Mouse (Mus musculus) right cerebral cortex, postnatal 10 days (tissue): ENCODE data around the gene Sprtn.

Experiments used
- DNase-seq, 2 experiments: peaks; one replicate each; pipeline ENCODE4 v3.0.0; 2021; ENCODE audit warnings: low spot score in 2 of 2

The Sprtn gene

DNA sequence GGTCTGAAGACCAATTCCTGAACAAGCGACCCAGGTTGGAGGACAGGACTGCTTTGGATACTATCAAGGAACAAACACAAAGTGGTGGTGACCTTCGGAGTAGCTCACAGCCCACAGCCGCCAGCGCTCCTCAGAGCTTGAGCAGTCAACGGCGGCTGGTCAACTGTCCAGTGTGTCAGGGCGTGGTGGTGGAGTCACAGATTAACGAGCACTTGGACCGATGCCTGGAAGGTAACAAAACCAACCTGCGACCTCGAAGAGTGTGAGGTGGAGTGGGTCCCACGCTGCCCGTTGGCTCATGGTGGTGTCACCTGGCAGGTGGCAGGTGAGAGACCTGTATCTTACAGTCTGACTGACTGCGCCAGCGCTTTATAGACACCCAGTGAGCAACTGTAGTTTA lies 5.5 kb downstream of the Sprtn start:
- DNase-seq: peak in 1 of 2 experiments; percentile 36

DNA sequence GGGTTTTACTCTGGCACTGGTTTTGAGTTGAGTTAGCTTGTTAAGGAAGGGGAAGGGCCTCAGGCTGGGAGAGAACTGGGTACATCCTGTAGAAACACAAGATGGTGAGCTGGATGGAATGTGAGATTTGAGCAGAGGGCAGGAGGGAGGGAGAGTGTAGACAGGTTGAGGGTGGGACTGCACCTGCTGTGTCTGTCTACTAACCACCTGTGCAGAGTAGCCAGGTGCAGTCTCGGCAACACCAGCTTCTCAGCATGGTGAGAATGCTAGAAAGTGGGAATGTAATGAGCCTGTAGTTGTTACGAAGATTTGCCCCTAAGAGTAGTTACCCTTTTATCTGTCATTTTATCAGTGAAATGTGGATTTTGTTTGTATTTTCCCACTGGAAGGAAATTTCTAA lies 7.8 kb downstream of the Sprtn start:
- no peak for DNase-seq

DNA sequence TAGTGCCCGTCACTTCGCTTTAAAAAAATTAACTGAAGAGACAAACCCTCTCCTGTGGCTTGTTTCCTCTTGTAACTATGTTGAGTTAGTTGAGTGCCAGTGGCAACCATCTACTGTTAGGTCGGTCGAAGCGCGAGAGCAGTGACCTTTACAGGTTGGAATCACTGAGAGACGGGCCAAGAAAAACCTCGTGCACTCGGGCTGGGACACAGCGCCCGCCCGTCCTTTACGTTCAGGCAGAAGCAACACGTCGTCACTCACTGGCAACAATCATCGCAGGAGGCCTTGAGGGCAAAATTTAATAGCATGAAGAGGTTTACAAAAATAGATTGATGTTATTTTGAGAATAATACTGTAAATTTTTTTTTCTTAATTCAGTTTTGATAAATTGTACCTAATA lies 12.2 kb downstream of the Sprtn start:
- DNase-seq: no peak

DNA sequence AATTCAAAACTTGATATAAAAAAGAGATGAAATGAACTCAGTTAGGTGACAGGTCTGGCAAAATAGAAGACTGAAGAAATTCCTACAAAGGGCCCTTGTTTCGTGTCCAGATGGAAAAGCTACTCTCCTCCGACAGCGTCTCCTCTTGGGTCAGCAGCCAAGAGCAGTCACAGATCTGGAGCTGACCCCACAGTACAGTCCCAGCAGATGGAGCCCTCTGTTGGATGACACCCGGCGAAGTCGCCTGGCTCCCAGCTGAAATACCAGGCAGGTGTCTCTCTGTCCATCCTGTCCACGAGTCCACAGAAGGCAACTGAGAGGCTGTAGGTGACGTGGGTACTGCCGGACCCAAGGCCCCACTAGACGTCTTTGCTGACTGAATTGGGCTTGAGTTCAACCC lies 12.7 kb downstream of the Sprtn start:
- DNase-seq: no peak

- DNase-seq: no peak
Observed at GRCm38 (mm10) chr8:124911938-124912872, 14.5 kb downstream of the Sprtn start.

GRCm38 (mm10) chr8:124914061-124914460 lies 16.4 kb downstream of the Sprtn start:
- DNase-seq: no peak

- DNase-seq: no peak
Observed at GRCm38 (mm10) chr8:124917741-124918484, 20.2 kb downstream of the Sprtn start.

DNA sequence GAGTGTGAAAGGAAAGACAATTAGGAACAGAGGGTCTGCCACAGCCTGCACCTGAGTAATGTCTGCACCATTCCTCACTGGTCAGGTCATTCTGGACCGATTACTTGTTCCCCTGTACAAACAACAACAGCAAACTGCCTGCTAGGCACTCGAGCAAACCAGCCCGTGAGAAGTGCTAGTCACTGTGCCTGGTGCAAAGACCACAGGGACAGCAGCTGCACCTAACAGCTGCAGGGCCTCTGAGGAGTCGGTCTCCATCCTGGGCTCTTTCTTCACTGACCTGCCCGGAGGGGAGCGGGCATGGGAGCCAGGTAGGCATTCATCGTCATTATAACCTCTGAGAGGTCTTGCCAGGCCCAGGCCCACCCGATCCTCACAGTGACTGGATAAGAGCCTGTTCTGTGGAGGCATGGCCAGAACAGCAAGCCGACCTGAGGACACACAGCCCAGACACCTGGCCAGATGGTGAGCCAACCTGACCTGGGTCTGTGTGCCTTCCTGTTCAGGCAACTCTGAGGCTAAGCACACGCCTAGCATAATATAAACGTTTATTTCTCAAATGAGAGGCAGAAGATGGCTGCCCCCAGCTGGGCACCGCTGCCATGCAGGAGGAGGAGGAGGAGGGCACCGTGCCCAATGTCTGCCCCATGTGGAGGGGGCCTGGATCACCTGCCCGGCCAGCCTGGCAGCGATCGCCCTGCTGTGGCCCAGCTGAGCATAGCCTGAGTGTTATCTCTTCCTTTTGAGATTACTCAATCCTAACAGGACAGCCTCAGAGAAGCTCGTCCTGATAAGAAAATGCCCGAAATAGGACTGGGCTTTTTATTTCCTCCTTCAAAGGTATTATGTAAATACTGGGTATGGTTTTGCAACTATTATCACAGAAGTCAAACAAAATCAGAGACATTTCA lies 23.9 kb downstream of the Sprtn start:
- DNase-seq: no peak

- no peak for DNase-seq
Observed at GRCm38 (mm10) chr8:124922490-124923089, 24.9 kb downstream of the Sprtn start.

DNA sequence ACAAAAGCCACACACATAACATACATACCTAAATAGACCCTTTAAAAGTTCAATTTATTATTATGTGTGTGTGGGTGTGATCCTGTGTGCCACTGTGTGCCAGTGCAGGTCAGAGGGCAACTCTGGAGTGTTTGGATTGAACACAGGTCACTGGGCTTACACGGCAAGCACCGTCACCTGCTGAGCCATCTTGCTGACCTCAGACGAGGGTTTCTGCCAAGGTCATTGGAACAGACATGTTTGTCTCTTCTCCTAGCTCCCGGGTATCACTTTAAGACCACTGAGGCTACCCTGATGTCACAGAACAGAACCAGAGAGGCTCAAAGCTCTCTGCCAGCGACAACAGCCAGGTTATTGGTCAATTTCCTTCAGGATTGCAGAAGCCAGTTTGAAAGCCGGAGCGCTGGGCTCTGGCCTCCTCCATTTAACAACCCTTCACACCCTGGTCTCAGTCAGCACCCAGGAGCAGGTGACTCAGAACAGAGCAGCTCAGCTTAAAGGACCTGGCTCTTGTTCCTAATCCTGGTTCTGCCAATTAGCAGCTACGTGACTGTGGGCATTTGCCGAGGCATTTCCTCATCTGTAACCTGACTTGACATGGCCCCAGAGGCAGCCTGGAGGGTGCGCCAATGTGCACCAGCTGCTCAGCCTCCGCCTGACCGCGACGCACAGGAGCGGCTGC lies 26.4 kb downstream of the Sprtn start:
- no peak for DNase-seq

DNA sequence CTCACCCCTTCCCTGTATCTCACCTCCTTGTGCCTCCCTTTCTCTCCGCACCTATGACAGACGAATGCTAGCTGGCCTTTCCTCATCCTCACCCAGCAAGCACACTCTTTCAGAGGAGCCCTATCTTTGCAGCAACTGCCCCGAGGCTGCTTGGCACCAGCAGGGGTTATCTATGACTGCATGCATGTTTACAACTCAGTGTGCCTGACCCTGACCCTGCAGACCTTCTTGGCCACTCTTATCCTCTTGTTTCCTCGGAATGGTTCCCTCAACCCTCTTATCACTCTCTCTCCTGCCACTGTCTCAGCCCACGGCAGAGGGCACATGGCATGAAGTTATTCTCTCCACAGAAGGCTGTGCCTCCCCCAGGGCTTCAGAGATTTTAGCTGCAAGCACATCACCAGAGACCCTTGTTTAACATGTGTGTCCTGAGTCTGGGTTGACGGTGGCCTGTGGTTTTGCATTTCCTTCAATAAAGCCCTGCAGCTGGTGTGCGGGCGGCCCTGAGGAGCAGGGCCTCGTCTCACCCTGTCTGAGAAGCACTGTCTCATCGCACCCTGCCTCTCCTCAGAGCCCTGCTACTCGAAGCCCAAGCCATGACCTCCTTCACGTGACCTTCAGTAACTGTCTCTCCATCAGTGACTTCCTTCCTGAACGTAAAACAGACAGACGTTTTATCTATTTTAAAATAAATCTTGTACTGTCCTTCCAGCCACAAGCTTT lies 28.0 kb downstream of the Sprtn start:
- no peak for DNase-seq

GRCm38 (mm10) chr8:124926351-124926771 lies 28.7 kb downstream of the Sprtn start:
- DNase-seq: peak; percentile 51 to 72

- DNase-seq: no peak
Observed at GRCm38 (mm10) chr8:124929006-124929405, 31.3 kb downstream of the Sprtn start.

- peak in 1 of 2 experiments; percentile 47 for DNase-seq
Observed at GRCm38 (mm10) chr8:124930086-124930485, 32.4 kb downstream of the Sprtn start.

- DNase-seq: no peak
Observed at GRCm38 (mm10) chr8:124930649-124931048, 33.0 kb downstream of the Sprtn start.

GRCm38 (mm10) chr8:124932435-124932834 lies 34.7 kb downstream of the Sprtn start:
- DNase-seq: no peak

GRCm38 (mm10) chr8:124935116-124935515 lies 37.4 kb downstream of the Sprtn start:
- DNase-seq: no peak

GRCm38 (mm10) chr8:124936699-124937098 lies 39.0 kb downstream of the Sprtn start:
- no peak for DNase-seq

- no peak for DNase-seq
Observed at GRCm38 (mm10) chr8:124937293-124937692, 39.6 kb downstream of the Sprtn start.

DNA sequence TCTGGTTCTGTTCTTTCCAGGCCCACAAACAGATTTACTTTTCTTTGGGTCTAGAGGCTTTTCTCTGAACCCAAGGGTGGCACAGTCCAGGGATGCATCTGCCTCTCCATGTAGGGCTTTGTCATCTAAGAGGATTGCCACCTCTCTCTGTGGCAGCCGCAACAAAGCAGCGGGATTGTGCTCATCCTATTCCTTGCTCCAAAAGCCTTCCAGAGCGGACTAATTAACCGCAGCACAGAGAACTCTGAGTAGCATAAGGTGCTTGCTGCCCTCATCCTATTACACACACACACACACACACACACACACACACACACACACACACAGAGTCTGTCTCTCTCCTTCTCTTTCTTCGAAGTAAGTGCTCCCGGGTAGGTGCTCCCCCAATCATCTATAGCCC lies 46.1 kb downstream of the Sprtn start:
- DNase-seq: no peak
